ENCODE assay signal across 13 mouse cellular contexts in genomic region chr10:40386126-40386525, GRCm38 (mm10).
"Had no signal": no experiment of that assay in that cellular context is flagged by ENCODE, and none has a peak within 500 bp of the region (broad histone marks: within the 10 kb centered on the region; RNA-seq: fewer than 3 reads in every experiment).

No protein-coding gene starts in this region.

- ATAC-seq: liver, postnatal 0 days; midbrain, embryonic 15.5 days had no signal

- H3K9ac ChIP-seq: kidney, embryonic 15.5 days; limb, embryonic 12.5 days; liver, embryonic 13.5 days; liver, postnatal 0 days; midbrain, embryonic 15.5 days had no signal

- H3K27me3 ChIP-seq: kidney, embryonic 15.5 days; limb, embryonic 12.5 days; liver, embryonic 13.5 days; midbrain, embryonic 15.5 days had no signal

- H3K4me2 ChIP-seq: kidney, embryonic 15.5 days; limb, embryonic 12.5 days; liver, embryonic 13.5 days; midbrain, embryonic 11.5 days; midbrain, embryonic 15.5 days had no signal

- H3K9me3 ChIP-seq: kidney, embryonic 15.5 days; limb, embryonic 12.5 days; liver, embryonic 13.5 days; midbrain, embryonic 15.5 days had no signal

- H3K4me1 ChIP-seq: kidney, embryonic 15.5 days; limb, embryonic 12.5 days; midbrain, embryonic 15.5 days had no signal

- H3K36me3 ChIP-seq: kidney, embryonic 15.5 days; liver, embryonic 13.5 days; midbrain, embryonic 15.5 days had no signal

- H3K4me3 ChIP-seq: kidney, embryonic 15.5 days; left cerebral cortex, adult 2 months; limb, embryonic 12.5 days; liver, embryonic 13.5 days; midbrain, embryonic 15.5 days had no signal

- H3K27ac ChIP-seq: kidney, embryonic 15.5 days; left cerebral cortex, adult 2 months; limb, embryonic 12.5 days; liver, embryonic 13.5 days; midbrain, embryonic 15.5 days; stomach, postnatal 0 days had no signal

- DNase-seq: kidney, adult 2 months; kidney, postnatal 14 days; liver; liver, embryonic 13.5 days; liver, postnatal 0 days; right cerebral cortex, postnatal 14 days; thymus, postnatal 25 days had no signal
